Mouse (Mus musculus) embryonic fibroblast, embryonic 13.5 days (primary cell): ENCODE measurements around the gene Cacfd1.

ENCODE experiments used
- CTCF ChIP-seq: IDR thresholded peaks from 2 replicates; pipeline ENCODE4 v1.5.1; 2011; ENCODE audit warnings: mild to moderate bottlenecking, control low read depth, low read length, moderate library complexity, borderline replicate concordance; ENCODE audit not compliant: insufficient read depth
- POLR2A ChIP-seq: IDR thresholded peaks from 2 replicates; pipeline ENCODE4 v1.6.1; 2011; ENCODE audit warnings: low read depth, mild to moderate bottlenecking, control low read depth, low read length, moderate library complexity

GRCm38 (mm10) chr2:27043461-27043860, 33.7 kb downstream of the Cacfd1 start:
- TF ChIP-seq CTCF (peak; percentile 81), POLR2A (no peak)
